Mouse (Mus musculus) monocyte, adult 5-6 weeks (primary cell): ENCODE measurements around the gene 3110082J24Rik. TPM values are rescaled to one million over a fixed set of nuclear protein-coding genes. Genes with fewer than 3 reads are reported as not detected.
"Not testable (repeated sequence)": the region's sequence is repeated elsewhere in the genome, so short reads cannot be mapped to it uniquely, and the experiment has no call there.

ENCODE experiments used
- ATAC-seq: fragments of 153-309, 156-312 bp; replicated peaks from 2 replicates; pipeline ENCODE4 v1.8.0; 2017; ENCODE audit warnings: mild to moderate bottlenecking; ENCODE audit not compliant: low TSS enrichment, insufficient number of reproducible peaks, severe bottlenecking, poor library complexity, low FRiP score
- total RNA-seq: library from RNA; stranded (forward); fragments of 200-1000, 200-491, 200-594 nt; gene quantifications from 3 replicates; pipeline ENCODE4 v1.2.3, GENCODE M21; 2017

Gene 3110082J24Rik
- total RNA-seq, 1 experiment from 2014 or later, result not detected

DNA sequence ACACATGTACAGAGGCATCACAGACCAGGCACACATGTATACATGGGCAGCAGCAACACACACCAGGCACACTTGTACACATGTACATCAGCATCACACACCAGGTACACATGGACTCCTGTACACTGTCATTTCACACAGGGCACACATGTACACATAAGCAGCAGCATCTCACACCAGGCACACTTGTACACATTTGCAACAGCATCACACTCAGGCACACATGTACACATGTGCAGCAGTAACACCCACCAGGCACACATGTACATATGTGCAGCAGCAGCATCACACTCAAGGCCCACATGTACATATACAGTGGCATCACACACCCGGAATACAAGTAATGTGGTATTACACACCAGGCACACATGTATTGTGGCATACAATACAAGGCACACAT, 7.6 kb downstream of the 3110082J24Rik start:
- no peak for ATAC-seq

- ATAC-seq, result no peak
These were observed 10.2 kb downstream of the 3110082J24Rik start for GRCm38 (mm10) chr5:30095731-30096130.

GRCm38 (mm10) chr5:30094399-30094798, 11.5 kb downstream of the 3110082J24Rik start:
- no peak for ATAC-seq

DNA sequence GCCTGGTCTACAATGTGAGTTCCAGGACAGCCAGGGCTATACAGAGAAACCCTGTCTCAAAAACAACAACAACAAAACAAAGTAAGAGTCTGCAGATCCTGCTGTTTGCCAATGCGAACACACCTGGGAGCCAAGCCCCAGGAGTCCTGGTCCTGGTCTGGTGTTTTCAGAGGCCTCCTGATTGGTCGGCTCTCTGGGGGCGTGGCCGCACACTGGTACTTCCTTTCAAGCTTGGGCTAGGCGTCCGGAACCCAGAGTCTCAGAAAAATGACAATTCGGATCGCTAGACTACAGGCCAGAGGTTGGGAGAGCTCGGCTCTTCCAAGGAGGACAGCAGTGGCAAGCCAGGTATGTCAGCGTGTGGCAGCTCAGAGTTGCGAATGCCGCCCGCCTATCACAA, 13.2 kb downstream of the 3110082J24Rik start:
- ATAC-seq, result no peak

- ATAC-seq, result 0 out of 2 replicates have a peak, but pooled peaks have one; percentile 31
These were observed 32.8 kb downstream of the 3110082J24Rik start, which contains the start of gene Tyms for GRCm38 (mm10) chr5:30072825-30073821. Tyms (minus strand) TSS chr5:30073617.

- no peak for ATAC-seq
These were observed 33.5 kb downstream of the 3110082J24Rik start for GRCm38 (mm10) chr5:30072377-30072776.

- no peak for ATAC-seq
These were observed 34.2 kb downstream of the 3110082J24Rik start for GRCm38 (mm10) chr5:30071677-30072076.

DNA sequence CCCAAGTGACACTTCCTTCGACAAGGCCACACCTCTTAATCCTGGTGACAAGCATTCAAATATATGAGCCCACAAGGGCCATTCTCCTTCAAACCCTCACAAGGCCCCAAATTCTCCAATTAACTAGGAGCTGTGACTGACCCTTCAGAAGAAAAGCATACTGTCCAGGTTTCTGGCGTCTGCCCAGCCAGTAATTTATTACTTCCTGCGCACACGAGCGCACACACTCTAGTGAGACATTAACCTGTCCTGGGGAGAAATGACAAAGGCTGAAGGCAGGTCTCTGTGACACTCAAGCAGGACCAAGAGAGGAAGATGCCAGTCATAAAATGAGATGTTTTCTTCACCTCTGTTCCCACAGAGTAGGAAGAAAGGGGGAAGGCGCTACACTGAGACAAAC, 38.2 kb downstream of the 3110082J24Rik start:
- no peak for ATAC-seq

DNA sequence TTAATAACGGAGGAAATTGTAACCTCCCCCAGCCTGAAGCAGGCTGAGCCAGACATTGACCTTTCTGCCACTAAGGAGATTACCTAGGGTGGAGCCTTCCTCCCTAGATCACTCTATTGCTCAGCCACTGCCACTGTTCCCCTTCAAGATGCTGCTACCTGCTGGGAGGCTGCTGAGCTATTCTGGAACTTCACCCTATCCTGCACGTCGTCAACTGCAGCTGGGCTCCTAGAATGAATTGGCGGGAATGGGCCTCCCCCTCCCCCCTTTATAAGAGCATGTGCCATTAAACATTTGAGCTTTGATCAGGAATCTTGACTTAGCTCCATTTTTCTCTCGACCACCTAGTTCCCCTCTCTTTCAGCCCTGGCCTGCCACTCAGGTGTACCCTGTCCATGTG, 46.3 kb downstream of the 3110082J24Rik start:
- ATAC-seq, result not testable (repeated sequence)

DNA sequence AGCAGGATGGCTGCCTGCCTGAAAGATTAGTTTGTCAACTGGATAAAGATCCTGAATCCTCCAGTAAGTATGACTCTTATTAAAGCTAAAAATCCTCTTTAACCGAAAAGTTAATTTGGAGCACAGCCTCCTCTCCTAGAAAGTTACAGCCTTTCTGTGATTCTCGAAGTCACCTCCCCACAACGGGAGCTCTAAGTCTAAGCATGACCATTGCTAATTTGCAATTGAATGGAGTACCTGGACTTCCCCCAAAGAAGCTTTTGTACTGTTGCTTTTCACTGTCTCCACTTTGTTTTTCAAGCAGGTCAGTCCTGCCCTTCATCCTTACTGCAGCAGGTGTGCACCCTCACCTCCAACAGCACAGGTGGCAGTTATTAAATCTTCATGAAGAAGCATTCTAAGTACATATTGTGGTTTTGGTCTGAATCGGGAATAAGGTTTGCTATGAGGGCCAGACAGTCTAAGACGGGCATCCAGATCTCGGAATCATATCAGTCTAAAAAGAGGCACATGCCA, 47.6 kb downstream of the 3110082J24Rik start:
- no peak for ATAC-seq

Other genes starting within 250 kb of the 3110082J24Rik start
- gene Il6, start 93.0 kb downstream of the 3110082J24Rik start, total RNA-seq, result 8.9 to 152 TPM (median 122 TPM) in 3 replicates
- 4.6 to 6.0 TPM (median 5.5 TPM) in 3 replicates for gene Tyms, start 32.5 kb downstream of the 3110082J24Rik start, total RNA-seq
- not detected in 3 replicates for gene Garem2, start 925 bp downstream of the 3110082J24Rik start, total RNA-seq
- gene Hadha, start 49.1 kb upstream of the 3110082J24Rik start, total RNA-seq, result 103 to 133 TPM (median 113 TPM) in 3 replicates
- 86.5 to 145 TPM (median 87.3 TPM) in 3 replicates for gene Hadhb, start 49.2 kb upstream of the 3110082J24Rik start, total RNA-seq
- gene Adgrf3, start 99.6 kb upstream of the 3110082J24Rik start, total RNA-seq, result not detected in 3 replicates
- gene Selenoi, start 126.5 kb upstream of the 3110082J24Rik start, total RNA-seq, result 19.7 to 23.6 TPM (median 22.3 TPM) in 3 replicates
- gene Drc1, start 175.3 kb upstream of the 3110082J24Rik start, total RNA-seq, result 0.19 to 0.53 TPM in 2 of 3 replicates, not detected in the other